Mouse (Mus musculus): Measurements from ENCODE around the gene Eef1g.
A peak's percentile ranks its signal among the peaks of the same experiment; 100 is the strongest.
"Not testable (repeated sequence)": the region's sequence is repeated elsewhere in the genome, so short reads cannot be mapped to it uniquely, and the experiment has no call there.

Gene Eef1g

GRCm38 (mm10) chr19:8945251-8945650, 21.6 kb upstream of the Eef1g start:
- no peak for DNase-seq

- no peak for DNase-seq
Observed at GRCm38 (mm10) chr19:8946929-8947328, 19.9 kb upstream of the Eef1g start.

GRCm38 (mm10) chr19:8950190-8950589, 16.7 kb upstream of the Eef1g start:
- peak in 1 of 2 experiments; percentile 11 for DNase-seq

- DNase-seq, result no peak
Observed at GRCm38 (mm10) chr19:8952241-8952640, 14.6 kb upstream of the Eef1g start.

GRCm38 (mm10) chr19:8953135-8954039, 13.5 kb upstream of the Eef1g start, which contains the start of gene Tut1:
TSS of gene Tut1 (plus strand) at chr19:8953847.
- peak; percentile 90 to 95 for DNase-seq

GRCm38 (mm10) chr19:8954171-8954570, 12.7 kb upstream of the Eef1g start:
- DNase-seq, result no peak

- peak in 1 of 2 experiments; percentile 10 for DNase-seq
Observed at GRCm38 (mm10) chr19:8962256-8962655, 4.6 kb upstream of the Eef1g start.

GRCm38 (mm10) chr19:8965075-8965474, 1.8 kb upstream of the Eef1g start:
- no peak for DNase-seq

GRCm38 (mm10) chr19:8965771-8966170, 1.1 kb upstream of the Eef1g start:
- DNase-seq, result peak in 1 of 2 experiments; percentile 62

- DNase-seq, result no peak
Observed at GRCm38 (mm10) chr19:8966198-8966589, 647 bp upstream of the Eef1g start.

- no peak for DNase-seq
Observed at GRCm38 (mm10) chr19:8967373-8967743, 517 bp downstream of the Eef1g start.

GRCm38 (mm10) chr19:8967893-8968292, 1.1 kb downstream of the Eef1g start:
- no peak for DNase-seq

- not testable (repeated sequence) for DNase-seq
Observed at GRCm38 (mm10) chr19:8972491-8972890, 5.7 kb downstream of the Eef1g start.

GRCm38 (mm10) chr19:8974638-8975037, 7.8 kb downstream of the Eef1g start:
- no peak for DNase-seq

- no peak for DNase-seq
Observed at GRCm38 (mm10) chr19:8975491-8975890, 8.7 kb downstream of the Eef1g start.

- peak; percentile 66 to 70 for DNase-seq
Observed at GRCm38 (mm10) chr19:8976535-8976934, 9.7 kb downstream of the Eef1g start.

GRCm38 (mm10) chr19:8980771-8981170, 13.9 kb downstream of the Eef1g start:
- DNase-seq, result peak; percentile 57 to 59

GRCm38 (mm10) chr19:8981450-8982168, 14.8 kb downstream of the Eef1g start:
- no peak for DNase-seq

- DNase-seq, result peak; percentile 43 to 78
Observed at GRCm38 (mm10) chr19:8982303-8983149, 15.7 kb downstream of the Eef1g start.

GRCm38 (mm10) chr19:8983150-8983650, 16.4 kb downstream of the Eef1g start:
- DNase-seq, result peak; percentile 67 to 73

- peak; percentile 87 to 92 for DNase-seq
Observed at GRCm38 (mm10) chr19:8984255-8984868, 17.5 kb downstream of the Eef1g start.

GRCm38 (mm10) chr19:8985891-8986290, 19.1 kb downstream of the Eef1g start:
- DNase-seq, result peak in 1 of 2 experiments; percentile 42
